In genomic region chr3:15264450-15264849, GRCm38 (mm10) we compare ENCODE assay signal across 8 mouse cellular contexts.
DNase-seq lines count a peak whose midpoint lies in the region; ATAC-seq and TF ChIP-seq lines count a peak whose summit lies in the region.

No protein-coding gene starts in this region.

- peak; percentile 18 to 64 for DNase-seq in cerebellum, postnatal 10 days
- no peak for DNase-seq in cerebellum, postnatal 36 days
- DNase-seq in liver, adult 2 months (ENCODE audit: extremely low read depth, low read depth, low spot score): peak; percentile 53
- peak; percentile 76 for DNase-seq in NIH3T3 (ENCODE audit: low read depth)
- peak; percentile 32 for DNase-seq in lung, postnatal 10 days
- no peak for DNase-seq in gastrocnemius, postnatal 4 days (ENCODE audit: low spot score in 2 of 2)
- DNase-seq in cerebellum, postnatal 4 days (ENCODE audit: low spot score in 2 of 2): no peak

- WGBS in liver, adult 2 months: 5% methylated on average over 3 of the region's 3 CpGs
- WGBS in liver, embryonic 12.5 days (ENCODE audit: insufficient replicate concordance): 3% methylated on average over 3 of the region's 3 CpGs

- no peak for ATAC-seq in liver, embryonic 12.5 days

- peak; percentile 64 for TF ChIP-seq CTCF in liver, adult 2 months (IDR thresholded peaks at IDR 0.05; ENCODE audit: low read depth, low read length)

- H3K9me3 ChIP-seq in liver, embryonic 12.5 days (replicated peaks): no peaks in the 10 kb centered on the region

- H3K4me3 ChIP-seq in liver, adult 2 months (ENCODE audit: insufficient read depth, low read depth, low read length): no peak overlapping the region
- H3K4me3 ChIP-seq in liver, embryonic 12.5 days: no peak overlapping the region

- no peaks in the 10 kb centered on the region for H3K79me2 ChIP-seq in liver, adult 2 months (ENCODE audit: control insufficient read depth, insufficient read depth, low read length)

- H3K27me3 ChIP-seq in liver, adult 2 months (ENCODE audit: control insufficient read depth, insufficient read depth, low read length): no peaks in the 10 kb centered on the region
- H3K27me3 ChIP-seq in liver, embryonic 12.5 days (replicated peaks): no peaks in the 10 kb centered on the region

- no peak overlapping the region for H3K27ac ChIP-seq in liver, adult 2 months (replicated peaks; ENCODE audit: insufficient read depth, low read depth, low read length)
- H3K27ac ChIP-seq in liver, embryonic 12.5 days: no peak overlapping the region

- no peak for TF ChIP-seq POLR2A in liver, adult 2 months (IDR thresholded peaks at IDR 0.05; ENCODE audit: extremely low read depth, insufficient read depth, low read length)

- no peak overlapping the region for H3K9ac ChIP-seq in liver, adult 2 months (ENCODE audit: low read depth, low read length)
- no peak overlapping the region for H3K9ac ChIP-seq in liver, embryonic 12.5 days

- H3K36me3 ChIP-seq in liver, adult 2 months (ENCODE audit: control insufficient read depth, insufficient read depth, low read length): no peaks in the 10 kb centered on the region
- no peaks in the 10 kb centered on the region for H3K36me3 ChIP-seq in liver, embryonic 12.5 days

- H3K4me2 ChIP-seq in liver, embryonic 12.5 days: no peak overlapping the region

- no peaks in the 10 kb centered on the region for H3K4me1 ChIP-seq in liver, adult 2 months (ENCODE audit: control insufficient read depth, insufficient read depth, low read length)
- H3K4me1 ChIP-seq in liver, embryonic 12.5 days: no peaks in the 10 kb centered on the region

Comparison
In these comparisons a context has a peak if more than half of its experiments do, and no peak if none do; other contexts are left out.
1. DNase-seq: peak in cerebellum, postnatal 10 days (2 of 2), liver, adult 2 months (single experiment), NIH3T3 (single experiment) and lung, postnatal 10 days (single experiment); none in cerebellum, postnatal 36 days (0 of 2), gastrocnemius, postnatal 4 days (0 of 2) and cerebellum, postnatal 4 days (0 of 2).